8 mouse cellular contexts compared by ENCODE assay signal in genomic region chr19:16599298-16599970, GRCm38 (mm10).
A peak's percentile ranks its signal among the peaks of the same experiment; 100 is the strongest.
DNase-seq lines count a peak whose midpoint lies in the region; ATAC-seq and TF ChIP-seq lines count a peak whose summit lies in the region.

No protein-coding gene starts in this region.

- TF ChIP-seq RAD21 in MEL (IDR thresholded peaks at IDR 0.05; ENCODE audit: low read depth, low read length) = peak; percentile 98

- H3K4me3 ChIP-seq in MEL (ENCODE audit: control insufficient read depth in 1 of 2, insufficient read depth in 1 of 2, low read depth in 2 of 2, low read length in 2 of 2) = no peak overlapping the region
- H3K4me3 ChIP-seq in forebrain, embryonic 13.5 days = no peak overlapping the region
- H3K4me3 ChIP-seq in lung, embryonic 15.5 days = no peak overlapping the region

- no peaks in the 10 kb centered on the region for H3K79me2 ChIP-seq in MEL (ENCODE audit: control insufficient read depth, insufficient read depth, low read length, poor library complexity)

- ATAC-seq in cerebellum, adult (ENCODE audit: insufficient number of reproducible peaks, low FRiP score, low TSS enrichment) = 0 out of 2 replicates have a peak, but pooled peaks have one; percentile 59
- ATAC-seq in forebrain, embryonic 13.5 days = peak; percentile 80
- ATAC-seq in lung, embryonic 15.5 days (ENCODE audit: borderline replicate concordance, extremely low read depth, low FRiP score, low TSS enrichment) = peak; percentile 69; the same call in 1 of the 2 replicates

- no peak overlapping the region for H3K27ac ChIP-seq in MEL (ENCODE audit: control insufficient read depth, low read depth, low read length)
- no peak overlapping the region for H3K27ac ChIP-seq in forebrain, embryonic 13.5 days
- H3K27ac ChIP-seq in lung, embryonic 15.5 days = no peak overlapping the region

- TF ChIP-seq CTCF in MEL (IDR thresholded peaks at IDR 0.05 in 2 of 3, conservative IDR thresholded peaks at IDR 0.05 in 1 of 3; ENCODE audit: control insufficient read depth in 1 of 3, insufficient read depth in 1 of 3, low read depth in 2 of 3, low read length in 3 of 3, poor library complexity in 1 of 3, severe bottlenecking in 1 of 3) = peak; percentile 80 to 97 (median 97)

- H3K4me2 ChIP-seq in forebrain, embryonic 13.5 days = no peak overlapping the region; the same call in 1 of the 2 replicates
- peak overlapping the region; percentile 11; the same call in 1 of the 2 replicates for H3K4me2 ChIP-seq in lung, embryonic 15.5 days

- no peaks in the 10 kb centered on the region; a peak in 1 of 4 replicates for H3K27me3 ChIP-seq in MEL (ENCODE audit: control insufficient read depth in 1 of 2, insufficient read depth in 2 of 2, low read length in 2 of 2)
- no peaks in the 10 kb centered on the region for H3K27me3 ChIP-seq in forebrain, embryonic 13.5 days
- no peaks in the 10 kb centered on the region for H3K27me3 ChIP-seq in lung, embryonic 15.5 days

- no peak for TF ChIP-seq EP300 in MEL (IDR thresholded peaks at IDR 0.05; ENCODE audit: low read depth in 1 of 2, low read length in 2 of 2)

- intact Hi-C loops in heart, postnatal 14 days (cut with DNase I) = loop anchor here (1.0 to 5.0 kb wide), 4 partner anchors 165 to 601 kb away; partner anchors contain the start of gene Gna14

- 8% methylated on average over 9 of the region's 9 CpGs for WGBS in forebrain, embryonic 13.5 days
- 21% methylated on average over 9 of the region's 9 CpGs for WGBS in lung, embryonic 15.5 days

- no peak for TF ChIP-seq POLR2A in MEL (IDR thresholded peaks at IDR 0.05; ENCODE audit: control insufficient read depth in 1 of 2, insufficient read depth in 1 of 2, low read depth in 1 of 2, low read length in 2 of 2, poor library complexity in 1 of 2)

- DNase-seq in MEL (ENCODE audit: low read depth, low spot score) = peak; percentile 80
- peak; percentile 70 to 85 for DNase-seq in heart, postnatal 14 days
- DNase-seq in layer of hippocampus, adult 11-12 months (ENCODE audit: low spot score) = peak; percentile 87
- peak; percentile 37 for DNase-seq in ovary, postnatal 10 days (ENCODE audit: low spot score)
- peak; percentile 55 for DNase-seq in thymus, postnatal 25 days

- H3K9ac ChIP-seq in MEL (ENCODE audit: control insufficient read depth, low read depth, low read length, poor library complexity, severe bottlenecking) = no peak overlapping the region
- H3K9ac ChIP-seq in forebrain, embryonic 13.5 days = no peak overlapping the region
- H3K9ac ChIP-seq in lung, embryonic 15.5 days = no peak overlapping the region

- no peaks in the 10 kb centered on the region for H3K9me3 ChIP-seq in MEL (replicated peaks; ENCODE audit: insufficient read depth, low read length)
- H3K9me3 ChIP-seq in forebrain, embryonic 13.5 days (replicated peaks) = no peaks in the 10 kb centered on the region
- no peaks in the 10 kb centered on the region for H3K9me3 ChIP-seq in lung, embryonic 15.5 days

- no peaks in the 10 kb centered on the region for H3K4me1 ChIP-seq in MEL (ENCODE audit: control insufficient read depth in 1 of 2, insufficient read depth in 2 of 2, low read length in 2 of 2)
- peaks cover 9% of the 10 kb centered on the region for H3K4me1 ChIP-seq in forebrain, embryonic 13.5 days
- peaks cover 16% of the 10 kb centered on the region for H3K4me1 ChIP-seq in lung, embryonic 15.5 days

- no peaks in the 10 kb centered on the region for H3K36me3 ChIP-seq in MEL (ENCODE audit: control insufficient read depth in 1 of 2, insufficient read depth in 2 of 2, low read length in 2 of 2)
- H3K36me3 ChIP-seq in forebrain, embryonic 13.5 days (ENCODE audit: poor library complexity, severe bottlenecking) = no peaks in the 10 kb centered on the region
- H3K36me3 ChIP-seq in lung, embryonic 15.5 days = no peaks in the 10 kb centered on the region

TF ChIP-seq in MEL, 35 proteins besides CTCF, POLR2A, EP300 and RAD21:
- TF ChIP-seq ZC3H11A (IDR thresholded peaks at IDR 0.05; ENCODE audit: low read depth, low read length) (peak; percentile 92), SMC3 (IDR thresholded peaks at IDR 0.05; ENCODE audit: low read depth, low read length) (peak; percentile 92), ZNF384 (IDR thresholded peaks at IDR 0.05; ENCODE audit: low read depth, low read length) (no peak)

Comparison
In these comparisons a context has a peak if more than half of its experiments do, and no peak if none do; other contexts are left out.
1. DNase-seq: peak in every context shown above with its lines; median percentile 87 in layer of hippocampus, adult 11-12 months; 80 in MEL; 78 in heart, postnatal 14 days; 55 in thymus, postnatal 25 days; 37 in ovary, postnatal 10 days.